ENCODE assay signal across 22 mouse cellular contexts in genomic region chr10:93520994-93521393, GRCm38 (mm10). TPM values are rescaled to one million over a fixed set of nuclear protein-coding genes. Genes with fewer than 3 reads are reported as not detected.
DNase-seq lines count a peak whose midpoint lies in the region; ATAC-seq and TF ChIP-seq lines count a peak whose summit lies in the region.
"Had no signal": no experiment of that assay in that cellular context is flagged by ENCODE, and none has a peak within 500 bp of the region (broad histone marks: within the 10 kb centered on the region; RNA-seq: fewer than 3 reads in every experiment).

No protein-coding gene starts in this region.

- intact Hi-C loops in left cerebral cortex, postnatal 25 days (cut with DNase I), result no loop called here

- peak overlapping the region; percentile 57 for H3K27ac ChIP-seq in liver, postnatal 0 days (ENCODE audit: low read depth)
- H3K27ac ChIP-seq in liver, embryonic 12.5 days, result no peak overlapping the region
- H3K27ac ChIP-seq: embryonic facial prominence, embryonic 12.5 days; forebrain, embryonic 12.5 days; hindbrain, embryonic 13.5 days; hindbrain, postnatal 0 days had no signal

- 20% methylated on average over 4 of the region's 4 CpGs for WGBS in liver, postnatal 0 days (ENCODE audit: insufficient replicate concordance)
- WGBS in liver, embryonic 12.5 days (ENCODE audit: insufficient replicate concordance), result 46% methylated on average over 4 of the region's 4 CpGs

- H3K9ac ChIP-seq in liver, postnatal 0 days (replicated peaks), result no peak overlapping the region
- no peak overlapping the region for H3K9ac ChIP-seq in liver, embryonic 12.5 days
- H3K9ac ChIP-seq: embryonic facial prominence, embryonic 12.5 days; forebrain, embryonic 12.5 days; hindbrain, embryonic 13.5 days had no signal

- no peak for DNase-seq in liver, postnatal 0 days
- DNase-seq in Muller cell, postnatal 12 days (ENCODE audit: inconsistent ontology term), result peak; percentile 57
- DNase-seq in fibroblast of lung, adult 2 months (ENCODE audit: low read depth), result peak; percentile 46
- no peak for DNase-seq in left cerebral cortex, postnatal 25 days (ENCODE audit: low spot score in 2 of 2)
- no peak for DNase-seq in spleen, postnatal 10 days (ENCODE audit: low spot score in 2 of 2)
- no peak for DNase-seq in embryo, embryonic 10 days (ENCODE audit: low spot score)
- DNase-seq: adrenal gland, postnatal 14 days; cerebellum, adult 2 months; gastrocnemius, postnatal 10 days; heart, postnatal 10 days; heart, postnatal 4 days; kidney, adult 11 months had no signal

- TF ChIP-seq CTCF in liver, postnatal 0 days (IDR thresholded peaks at IDR 0.05; ENCODE audit: low read depth), result no peak

- H3K4me1 ChIP-seq in liver, postnatal 0 days (ENCODE audit: insufficient read depth), result peaks cover 14% of the 10 kb centered on the region
- H3K4me1 ChIP-seq in liver, embryonic 12.5 days, result no peaks in the 10 kb centered on the region
- H3K4me1 ChIP-seq: embryonic facial prominence, embryonic 12.5 days; forebrain, embryonic 12.5 days had no signal

- peak; percentile 62 for ATAC-seq in liver, postnatal 0 days
- no peak for ATAC-seq in liver, embryonic 12.5 days
- peak; percentile 54 for ATAC-seq in megakaryocyte progenitor cell, adult 5-6 weeks (replicated peaks; ENCODE audit: poor library complexity)
- ATAC-seq: forebrain, embryonic 16.5 days; hindbrain, postnatal 0 days had no signal

- no peak overlapping the region for H3K4me2 ChIP-seq in liver, postnatal 0 days (ENCODE audit: low read depth, low read length)
- H3K4me2 ChIP-seq in liver, embryonic 12.5 days, result no peak overlapping the region
- H3K4me2 ChIP-seq: embryonic facial prominence, embryonic 12.5 days; forebrain, embryonic 12.5 days; hindbrain, embryonic 13.5 days had no signal

- no peak for TF ChIP-seq EP300 in liver, postnatal 0 days (IDR thresholded peaks at IDR 0.05; ENCODE audit: low read depth)

- H3K36me3 ChIP-seq in liver, postnatal 0 days (replicated peaks; ENCODE audit: insufficient read depth, low read length), result 0 out of 2 replicates have a peak, but pooled peaks cover 3% of the 10 kb centered on the region
- no peaks in the 10 kb centered on the region for H3K36me3 ChIP-seq in liver, embryonic 12.5 days
- H3K36me3 ChIP-seq: embryonic facial prominence, embryonic 12.5 days; forebrain, embryonic 12.5 days; hindbrain, embryonic 13.5 days had no signal

- H3K27me3 ChIP-seq in liver, postnatal 0 days (ENCODE audit: insufficient read depth, low read length), result no peaks in the 10 kb centered on the region
- H3K27me3 ChIP-seq in liver, embryonic 12.5 days (replicated peaks), result no peaks in the 10 kb centered on the region; the same call in 1 of the 2 replicates
- H3K27me3 ChIP-seq: embryonic facial prominence, embryonic 12.5 days; forebrain, embryonic 12.5 days; hindbrain, embryonic 13.5 days had no signal

- no peaks in the 10 kb centered on the region for H3K9me3 ChIP-seq in liver, postnatal 0 days (ENCODE audit: low read length)
- no peaks in the 10 kb centered on the region for H3K9me3 ChIP-seq in liver, embryonic 12.5 days (replicated peaks)
- H3K9me3 ChIP-seq: embryonic facial prominence, embryonic 12.5 days; forebrain, embryonic 12.5 days; hindbrain, embryonic 13.5 days had no signal

- no peak overlapping the region for H3K4me3 ChIP-seq in liver, postnatal 0 days (ENCODE audit: low read depth, low read length)
- H3K4me3 ChIP-seq in liver, embryonic 12.5 days, result no peak overlapping the region
- H3K4me3 ChIP-seq: embryonic facial prominence, embryonic 12.5 days; forebrain, embryonic 12.5 days; hindbrain, embryonic 13.5 days had no signal

RNA-seq across cellular contexts. Expression of gene Amdhd1, which starts 18.8 kb away (rescaled TPM):
- 80.3 and 91.6 TPM in 2 replicates for polyA plus RNA-seq in liver, postnatal 0 days (2015; fragmentation: Nextera tagmentation; extraction: Ambion mirVana)
- 6.3 and 6.9 TPM in 2 replicates for polyA plus RNA-seq in liver, embryonic 12.5 days (2016; fragmentation: Nextera tagmentation; extraction: Ambion mirVana)
- 0.17 and 0.68 TPM in 2 replicates for total RNA-seq in megakaryocyte progenitor cell, adult 5-6 weeks (2015)
- total RNA-seq in megakaryocyte progenitor cell, adult 5-6 weeks (2017), result 0.07 and 0.08 TPM in 2 replicates
- total RNA-seq in left cerebral cortex, postnatal 25 days (2021), result under 1 TPM; 0.76 to 0.82 TPM
- polyA plus RNA-seq: cerebellum, adult 2 months had no signal

RNA-seq across cellular contexts. Expression of gene Ccdc38, which starts 19.4 kb away (rescaled TPM):
- 0.32 and 0.36 TPM in 2 replicates for polyA plus RNA-seq in liver, postnatal 0 days (2015; fragmentation: Nextera tagmentation; extraction: Ambion mirVana)
- polyA plus RNA-seq in liver, embryonic 12.5 days (2016; fragmentation: Nextera tagmentation; extraction: Ambion mirVana), result 0.14 and 0.29 TPM in 2 replicates
- 0.10 and 0.12 TPM in 2 replicates for total RNA-seq in megakaryocyte progenitor cell, adult 5-6 weeks (2015)
- total RNA-seq in megakaryocyte progenitor cell, adult 5-6 weeks (2017), result 0.04 and 0.20 TPM in 2 replicates
- not detected for total RNA-seq in left cerebral cortex, postnatal 25 days (2021)
- total RNA-seq: adrenal gland, postnatal 14 days; gastrocnemius, postnatal 4 days; heart, postnatal 10 days; heart, postnatal 4 days; hindbrain, postnatal 0 days had no signal

RNA-seq across cellular contexts. Expression of gene Hal, which starts 32.4 kb away (rescaled TPM):
- polyA plus RNA-seq in liver, postnatal 0 days (2015; fragmentation: Nextera tagmentation; extraction: Ambion mirVana), result 30.0 and 44.0 TPM in 2 replicates
- 1.6 and 1.8 TPM in 2 replicates for polyA plus RNA-seq in liver, embryonic 12.5 days (2016; fragmentation: Nextera tagmentation; extraction: Ambion mirVana)
- 0.42 and 0.71 TPM in 2 replicates for total RNA-seq in megakaryocyte progenitor cell, adult 5-6 weeks (2015)
- total RNA-seq in megakaryocyte progenitor cell, adult 5-6 weeks (2017), result 1.1 TPM in 2 replicates
- not detected for total RNA-seq in left cerebral cortex, postnatal 25 days (2021)
- total RNA-seq: heart, postnatal 10 days; hindbrain, postnatal 0 days had no signal
- polyA plus RNA-seq: embryonic facial prominence, embryonic 12.5 days; frontal cortex, adult 2 months; heart, embryonic 14.5 days; hindbrain, embryonic 13.5 days had no signal

Comparison
In these comparisons a context has a peak if more than half of its experiments do, and no peak if none do; other contexts are left out.
1. DNase-seq: peak in Muller cell, postnatal 12 days (single experiment) and fibroblast of lung, adult 2 months (single experiment); none in liver, postnatal 0 days (single experiment), left cerebral cortex, postnatal 25 days (0 of 2), spleen, postnatal 10 days (0 of 2) and embryo, embryonic 10 days (single experiment).